Mouse (Mus musculus) hindbrain, embryonic 14.5 days (tissue): ENCODE measurements around the gene Nfib. TPM values are rescaled to one million over a fixed set of nuclear protein-coding genes. Genes with fewer than 3 reads are reported as not detected.

Experiments
- ATAC-seq: fragments of 200-750 bp; cut with Nextera tagmentation; 2 replicates; pipeline ENCODE4 v1.8.0; 2017; ENCODE audit warnings: moderate number of reproducible peaks, mild to moderate bottlenecking, moderate TSS enrichment, moderate library complexity; ENCODE audit not compliant: low FRiP score
- DNase-seq: peaks from one replicate; pipeline ENCODE4 v3.0.0-alpha.2; 2015; ENCODE audit warnings: low spot score
- H3K27ac ChIP-seq: fragments of 300-500 bp; sonication (generic); 2 replicates; pipeline ENCODE4 v1.5.1; 2014; ENCODE audit warnings: mild to moderate bottlenecking, moderate library complexity
- H3K27me3 ChIP-seq: fragments of 300-500 bp; sonication (generic); 2 replicates; pipeline ENCODE4 v1.6.1; 2014; ENCODE audit warnings: mild to moderate bottlenecking, low read length, mixed read lengths; ENCODE audit not compliant: control insufficient read depth, insufficient read depth
- H3K36me3 ChIP-seq: fragments of 300-500 bp; sonication (generic); replicated peaks from 2 replicates; pipeline ENCODE4 v1.6.1; 2014; ENCODE audit not compliant: control insufficient read depth, insufficient read depth
- H3K4me1 ChIP-seq: fragments of 300-500 bp; sonication (generic); replicated peaks from 2 replicates; pipeline ENCODE4 v1.6.1; 2014; ENCODE audit warnings: antibody characterized with exemption, low read length, mixed read lengths; ENCODE audit not compliant: control insufficient read depth, insufficient read depth
- H3K4me2 ChIP-seq: fragments of 300-500 bp; sonication (generic); replicated peaks from 2 replicates; pipeline ENCODE4 v1.6.1; 2014; ENCODE audit warnings: mild to moderate bottlenecking, moderate library complexity
- H3K4me3 ChIP-seq: fragments of 300-500 bp; sonication (generic); replicated peaks from 2 replicates; pipeline ENCODE4 v1.5.1; 2014; ENCODE audit warnings: mild to moderate bottlenecking, low read length
- H3K9ac ChIP-seq: fragments of 300-500 bp; sonication (generic); 2 replicates; pipeline ENCODE4 v1.6.1; 2014
- H3K9me3 ChIP-seq: fragments of 300-500 bp; sonication (generic); 2 replicates; pipeline ENCODE4 v1.6.1; 2016; ENCODE audit warnings: low read length; ENCODE audit not compliant: control insufficient read depth
- WGBS: fragments of 180-500 bp; shearing (Covaris S2); extraction: QIAGEN DNeasy Blood & Tissue Kit; methylation state at CpG from one replicate; pipeline ENCODE4 v1.1.7; 2014; 5-methylcytosine and 5-hydroxymethylcytosine counted together
- polyA plus RNA-seq: library from polyadenylated mRNA; unstranded; fragments of >200 nt; fragmentation: Nextera tagmentation; extraction: Ambion mirVana; gene quantifications from 2 replicates; pipeline ENCODE4 v1.2.1, GENCODE M21; 2014

The Nfib gene
- polyA plus RNA-seq, 1 experiment from 2014 or later = 90.8 TPM

GRCm38 (mm10) chr4:82692009-82692326, 13.6 kb downstream of the Nfib start:
- Histone ChIP-seq H3K27ac (peak overlapping the region; percentile 57), H3K4me1 (peaks cover 14% of the 10 kb centered on the region; the same call in 1 of the 2 replicates), H3K27me3 (no peaks in the 10 kb centered on the region), H3K36me3 (no peaks in the 10 kb centered on the region), H3K9ac (no peak overlapping the region), H3K4me2 (no peak overlapping the region), H3K9me3 (no peaks in the 10 kb centered on the region), H3K4me3 (no peak overlapping the region)
- 53% methylated on average over 3 of the region's 3 CpGs for WGBS
- no peak for ATAC-seq
- DNase-seq = no peak

GRCm38 (mm10) chr4:82691126-82692008, 14.2 kb downstream of the Nfib start:
- DNase-seq (peak; percentile 45), ATAC-seq (peak; percentile 35; the same call in 1 of the 2 replicates)
- no peak overlapping the region for H3K4me3 ChIP-seq
- peak overlapping the region; percentile 57 for H3K27ac ChIP-seq
- 33% methylated on average over 4 of the region's 4 CpGs for WGBS
- H3K27me3 ChIP-seq = no peaks in the 10 kb centered on the region
- H3K36me3 ChIP-seq = no peaks in the 10 kb centered on the region
- no peaks in the 10 kb centered on the region for H3K9me3 ChIP-seq
- no peak overlapping the region for H3K4me2 ChIP-seq
- H3K9ac ChIP-seq = no peak overlapping the region
- peaks cover 14% of the 10 kb centered on the region; the same call in 1 of the 2 replicates for H3K4me1 ChIP-seq

- WGBS = 16% methylated on average over 7 of the region's 7 CpGs
- peak; percentile 83 for ATAC-seq
- H3K27ac ChIP-seq = peak overlapping the region; percentile 57
- peaks cover 14% of the 10 kb centered on the region; the same call in 1 of the 2 replicates for H3K4me1 ChIP-seq
- no peak overlapping the region for H3K4me2 ChIP-seq
- no peak overlapping the region for H3K9ac ChIP-seq
- no peaks in the 10 kb centered on the region for H3K36me3 ChIP-seq
- H3K9me3 ChIP-seq = no peaks in the 10 kb centered on the region
- H3K27me3 ChIP-seq = no peaks in the 10 kb centered on the region
- no peak overlapping the region for H3K4me3 ChIP-seq
- DNase-seq = peak; percentile 79
Measured at GRCm38 (mm10) chr4:82690267-82690666, 15.3 kb downstream of the Nfib start.

- no peak overlapping the region for H3K9ac ChIP-seq
- no peak for DNase-seq
- no peaks in the 10 kb centered on the region for H3K9me3 ChIP-seq
- ATAC-seq = no peak
- no peak overlapping the region for H3K4me2 ChIP-seq
- H3K4me3 ChIP-seq = no peak overlapping the region
- no peaks in the 10 kb centered on the region for H3K27me3 ChIP-seq
- H3K36me3 ChIP-seq = no peaks in the 10 kb centered on the region
- no peak overlapping the region for H3K27ac ChIP-seq
- 88% methylated on average over 6 of the region's 6 CpGs for WGBS
- H3K4me1 ChIP-seq = 0 out of 2 replicates have a peak, but pooled peaks cover 2% of the 10 kb centered on the region
Measured at GRCm38 (mm10) chr4:82686037-82686436, 19.5 kb downstream of the Nfib start.

GRCm38 (mm10) chr4:82684088-82684715, 21.3 kb downstream of the Nfib start:
- no peak overlapping the region for H3K9ac ChIP-seq
- ATAC-seq = no peak
- no peak overlapping the region for H3K4me2 ChIP-seq
- no peak for DNase-seq
- no peak overlapping the region for H3K27ac ChIP-seq
- 66% methylated on average over 12 of the region's 12 CpGs for WGBS
- H3K4me3 ChIP-seq = no peak overlapping the region
- no peaks in the 10 kb centered on the region for H3K36me3 ChIP-seq
- H3K9me3 ChIP-seq = no peaks in the 10 kb centered on the region
- no peaks in the 10 kb centered on the region for H3K4me1 ChIP-seq
- H3K27me3 ChIP-seq = no peaks in the 10 kb centered on the region

GRCm38 (mm10) chr4:82683583-82683982, 22.0 kb downstream of the Nfib start:
- WGBS = 86% methylated on average over 6 of the region's 6 CpGs
- no peaks in the 10 kb centered on the region for H3K4me1 ChIP-seq
- H3K36me3 ChIP-seq = no peaks in the 10 kb centered on the region
- H3K4me3 ChIP-seq = no peak overlapping the region
- no peak overlapping the region for H3K9ac ChIP-seq
- DNase-seq (no peak), ATAC-seq (no peak)
- H3K4me2 ChIP-seq = no peak overlapping the region
- no peaks in the 10 kb centered on the region for H3K27me3 ChIP-seq
- H3K27ac ChIP-seq = no peak overlapping the region
- no peaks in the 10 kb centered on the region for H3K9me3 ChIP-seq

- ATAC-seq (no peak), DNase-seq (no peak)
- H3K4me2 ChIP-seq = no peak overlapping the region
- 93% methylated on average over 2 of the region's 2 CpGs for WGBS
- H3K4me1 ChIP-seq = no peaks in the 10 kb centered on the region
- no peaks in the 10 kb centered on the region for H3K36me3 ChIP-seq
- H3K9me3 ChIP-seq = no peaks in the 10 kb centered on the region
- H3K9ac ChIP-seq = no peak overlapping the region
- H3K27ac ChIP-seq = no peak overlapping the region
- no peaks in the 10 kb centered on the region for H3K27me3 ChIP-seq
- H3K4me3 ChIP-seq = no peak overlapping the region
Measured at GRCm38 (mm10) chr4:82676104-82676503, 29.4 kb downstream of the Nfib start.

- H3K27ac ChIP-seq = no peak overlapping the region
- 89% methylated on average over 3 of the region's 3 CpGs for WGBS
- DNase-seq (no peak), ATAC-seq (no peak)
- no peaks in the 10 kb centered on the region for H3K9me3 ChIP-seq
- H3K9ac ChIP-seq = no peak overlapping the region
- peaks cover 7% of the 10 kb centered on the region; the same call in 1 of the 2 replicates for H3K4me1 ChIP-seq
- no peak overlapping the region for H3K4me3 ChIP-seq
- H3K27me3 ChIP-seq = no peaks in the 10 kb centered on the region
- H3K4me2 ChIP-seq = no peak overlapping the region
- no peaks in the 10 kb centered on the region for H3K36me3 ChIP-seq
Measured at GRCm38 (mm10) chr4:82667271-82667872, 38.2 kb downstream of the Nfib start.

- Histone ChIP-seq H3K4me2 (no peak overlapping the region), H3K27ac (no peak overlapping the region; the same call in 1 of the 2 replicates), H3K4me1 (peaks cover 12% of the 10 kb centered on the region), H3K4me3 (no peak overlapping the region), H3K9ac (no peak overlapping the region; the same call in 1 of the 2 replicates), H3K27me3 (no peaks in the 10 kb centered on the region), H3K36me3 (no peaks in the 10 kb centered on the region), H3K9me3 (no peaks in the 10 kb centered on the region)
- no peak for DNase-seq
- no peak for ATAC-seq
- whole genome bisulfite sequencing = 45% methylated on average over 7 of the region's 7 CpGs
Measured at GRCm38 (mm10) chr4:82664436-82664835, 41.1 kb downstream of the Nfib start.
